Mouse (Mus musculus) cerebellum, postnatal 25 days (tissue): ENCODE data around the gene Megf11.

Source experiments
- DNase-seq, 2 experiments: peaks; one replicate each; pipeline ENCODE4 v3.0.0; 2021; ENCODE audit warnings: mixed read lengths in 2 of 2

Gene Megf11

GRCm38 (mm10) chr9:64567482-64567881 is 182.1 kb downstream of the Megf11 start:
- no peak for DNase-seq

DNA sequence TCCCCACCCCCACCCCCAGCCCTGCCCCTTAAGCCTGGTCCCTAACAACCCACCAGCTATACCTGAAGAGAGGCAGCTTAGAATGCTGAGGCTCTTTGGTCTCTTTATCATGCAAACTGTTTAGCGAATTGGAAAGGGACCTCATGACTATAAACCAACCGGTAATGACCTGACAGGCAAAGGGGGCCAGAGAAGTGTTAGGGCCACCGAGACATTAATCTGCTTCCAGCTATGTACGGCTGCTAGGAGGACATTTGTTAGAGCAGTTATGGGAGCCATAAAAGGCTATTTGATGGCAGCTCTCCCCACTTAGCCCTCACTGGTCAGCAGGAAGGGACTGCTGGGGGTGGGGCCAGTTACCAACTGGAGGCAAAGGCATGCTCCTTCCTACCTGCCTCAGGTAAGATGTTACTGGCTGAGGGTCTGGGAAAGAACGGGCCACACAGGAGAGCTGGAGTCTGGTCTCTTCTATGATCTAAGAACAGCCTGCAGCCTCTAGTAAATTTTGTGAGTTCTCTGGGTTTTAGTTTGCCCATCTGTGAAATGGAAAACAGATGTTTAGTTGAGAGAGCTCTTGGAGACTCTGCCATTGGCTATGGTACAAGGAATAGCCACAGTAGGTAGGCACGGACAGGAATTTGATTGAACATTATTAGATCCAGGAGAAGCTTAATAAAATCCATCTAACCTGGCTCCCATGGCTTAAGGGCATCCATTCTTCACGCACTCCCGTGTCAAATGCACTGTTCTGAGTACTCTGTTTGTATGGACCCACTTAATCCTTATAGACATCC is 183.2 kb downstream of the Megf11 start:
- DNase-seq = no peak

- no peak for DNase-seq
These were observed 185.0 kb downstream of the Megf11 start for GRCm38 (mm10) chr9:64570448-64570847.

DNA sequence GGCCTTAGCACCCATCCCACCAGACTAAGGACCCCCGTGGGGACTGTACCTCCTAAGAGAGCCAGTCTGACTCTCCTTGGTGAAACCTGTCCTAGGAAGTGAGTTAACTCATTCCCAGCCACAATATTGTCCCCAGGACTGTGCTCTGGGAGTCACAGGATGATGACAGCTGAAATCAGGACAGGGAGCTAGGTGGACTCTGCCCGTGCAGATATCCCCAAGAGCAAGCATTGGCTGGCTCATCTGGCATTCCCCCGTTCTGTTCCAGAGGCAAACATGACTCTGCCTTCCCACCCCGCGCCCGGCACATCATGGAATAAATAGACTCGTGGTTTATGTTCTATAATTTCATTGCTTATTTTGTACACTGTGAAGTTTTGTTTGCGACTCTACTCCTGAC is 185.7 kb downstream of the Megf11 start:
- no peak for DNase-seq

DNA sequence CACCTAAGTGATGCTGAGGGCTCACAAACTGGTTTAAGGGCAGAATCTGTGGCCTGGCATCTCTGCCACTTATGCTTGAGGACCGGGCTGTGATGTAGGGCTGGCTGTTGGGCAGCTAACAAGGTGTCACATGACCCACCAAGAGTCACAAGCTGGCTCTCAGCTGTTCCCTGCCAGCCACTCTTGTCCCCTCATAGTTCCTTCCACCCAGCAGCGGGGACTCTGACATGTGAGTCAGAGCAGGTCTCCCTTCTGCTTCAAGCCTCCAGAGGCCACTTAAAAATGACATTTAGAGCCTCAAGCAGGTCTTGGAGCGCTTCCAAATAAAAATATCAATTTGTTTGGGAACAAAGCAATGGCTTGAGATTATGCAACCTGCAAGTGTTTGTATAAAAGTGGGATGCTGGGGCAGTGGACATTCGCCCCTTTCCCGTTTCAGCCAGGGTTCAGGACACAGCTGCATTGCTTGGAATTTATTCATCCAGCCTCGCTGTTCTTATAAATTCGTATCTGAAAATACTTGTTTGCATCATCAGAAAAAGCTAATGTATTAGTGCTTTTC is 187.3 kb downstream of the Megf11 start:
- peak in 1 of 2 experiments; percentile 50 for DNase-seq

DNA sequence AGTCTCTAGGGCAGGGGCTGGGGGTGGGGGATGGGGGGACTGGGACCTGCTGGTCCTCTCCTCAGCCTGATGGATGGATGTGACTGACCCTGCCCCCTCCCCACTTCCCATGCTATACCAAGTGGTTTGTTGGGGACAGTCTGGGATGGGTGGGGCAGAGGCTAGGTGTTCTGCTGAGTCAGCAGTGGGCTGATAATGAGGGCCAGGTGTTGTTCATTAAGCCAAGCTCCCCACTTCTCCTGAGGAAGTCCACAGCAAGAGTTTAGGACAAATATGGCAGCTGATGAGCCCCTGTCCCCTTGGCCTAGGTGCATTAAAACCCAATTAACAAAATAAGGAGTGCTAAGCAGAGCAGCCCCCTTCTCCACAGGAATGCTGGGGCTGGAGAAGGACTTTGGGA is 190.2 kb downstream of the Megf11 start:
- no peak for DNase-seq

GRCm38 (mm10) chr9:64576143-64576878 is 190.9 kb downstream of the Megf11 start:
- DNase-seq = no peak

DNA sequence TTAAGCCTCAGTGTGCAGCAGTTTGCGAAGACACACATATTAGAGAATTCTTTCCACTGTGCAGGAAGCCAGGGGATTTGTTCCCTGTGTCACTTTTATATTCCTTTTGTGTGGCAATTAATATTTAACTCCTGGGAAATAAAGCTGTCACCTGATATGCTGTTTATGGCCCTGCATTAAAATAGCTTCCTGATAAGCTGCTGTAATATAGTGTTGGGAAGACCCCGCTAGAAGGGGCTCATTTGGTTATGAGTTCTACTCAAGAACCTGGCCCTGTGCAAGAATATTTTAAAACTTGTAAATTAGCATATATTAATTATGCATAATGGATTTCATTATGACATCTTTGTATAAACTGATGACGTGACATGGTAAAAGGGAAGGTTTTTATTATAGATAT is 191.7 kb downstream of the Megf11 start:
- DNase-seq = no peak

DNA sequence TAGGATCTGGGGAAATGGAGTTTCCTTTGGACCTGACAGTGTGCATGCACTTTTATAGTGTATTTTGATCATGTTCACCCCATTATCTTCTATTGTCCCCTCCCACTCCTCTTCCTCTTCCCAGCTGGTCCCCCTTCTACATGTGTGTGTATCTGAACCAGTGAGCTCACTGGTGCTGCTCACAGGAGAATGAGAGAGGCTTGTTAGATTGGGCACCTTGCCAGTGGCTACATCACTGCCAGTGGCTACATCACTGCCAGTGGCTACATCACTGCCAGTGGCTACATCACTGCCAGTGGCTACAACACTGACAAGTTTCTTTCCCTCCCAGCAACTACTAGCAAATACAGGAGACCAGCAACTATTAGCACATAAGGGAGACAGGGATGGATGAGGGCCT is 192.6 kb downstream of the Megf11 start:
- peak in 1 of 2 experiments; percentile 58 for DNase-seq

DNA sequence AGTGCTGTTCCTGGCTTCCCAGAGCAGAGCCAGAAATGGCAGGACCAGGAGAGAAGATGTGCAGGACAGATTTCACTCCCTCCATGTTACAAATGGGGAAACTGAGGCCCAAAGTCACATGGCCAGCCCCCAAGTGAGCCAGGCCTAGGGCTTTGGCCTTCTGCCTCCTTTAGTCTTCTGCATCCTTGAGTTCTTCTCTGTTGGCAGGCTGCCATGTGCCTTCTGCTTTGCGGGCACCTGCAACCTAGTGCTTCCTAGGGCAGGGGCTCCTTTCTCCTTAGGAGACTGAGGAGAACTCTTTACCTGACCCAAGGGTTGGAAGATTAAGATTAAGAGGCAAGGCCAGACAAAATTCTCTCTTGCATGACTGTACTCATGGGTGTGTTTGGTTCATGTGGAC is 193.9 kb downstream of the Megf11 start:
- DNase-seq = peak; percentile 55 to 78

- no peak for DNase-seq
These were observed 200.9 kb downstream of the Megf11 start for GRCm38 (mm10) chr9:64586292-64586691.

- peak; percentile 66 to 70 for DNase-seq
These were observed 202.6 kb downstream of the Megf11 start for GRCm38 (mm10) chr9:64587991-64588390.

GRCm38 (mm10) chr9:64590634-64591041 is 205.2 kb downstream of the Megf11 start:
- DNase-seq = peak; percentile 72 to 73

DNA sequence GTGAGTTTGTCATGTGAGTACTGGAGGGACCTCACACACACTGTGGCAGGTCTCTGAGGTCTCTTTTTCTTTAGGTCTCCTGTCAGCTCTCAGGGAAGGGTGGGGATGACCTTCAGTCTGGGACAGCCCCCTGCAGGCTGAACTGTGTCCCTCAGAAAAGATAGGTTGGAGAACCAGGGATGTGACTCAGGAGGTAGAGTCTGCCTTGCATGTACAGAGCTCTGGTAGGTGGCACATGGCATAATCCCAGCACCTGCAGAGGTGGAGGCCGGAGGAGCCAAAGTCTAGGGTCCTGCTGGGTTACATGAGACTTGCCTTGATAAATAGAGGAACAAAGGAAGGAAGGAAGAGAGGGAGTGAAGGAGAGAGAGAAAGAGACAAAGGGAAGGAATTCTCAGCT is 206.0 kb downstream of the Megf11 start:
- DNase-seq = peak; percentile 48 to 56

DNA sequence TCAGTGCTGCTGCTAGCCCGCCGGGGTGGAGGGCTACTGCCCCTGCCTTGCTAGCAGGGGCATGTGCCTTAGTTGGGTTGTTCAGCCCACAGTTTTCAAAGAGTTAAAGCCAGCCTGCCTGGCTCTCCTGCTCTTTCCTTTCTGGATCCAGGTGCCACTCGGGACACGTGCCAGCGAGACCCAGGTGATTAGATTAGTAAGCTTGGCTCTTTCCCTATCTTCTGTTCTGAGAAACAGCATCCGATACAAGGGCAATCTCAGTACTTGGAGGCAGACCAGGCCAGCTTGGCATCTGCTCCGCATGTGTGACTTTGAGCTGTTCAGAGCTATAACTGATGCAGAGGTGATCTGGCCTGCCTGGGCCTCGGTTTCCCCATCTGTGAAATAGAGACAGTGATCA is 209.0 kb downstream of the Megf11 start:
- DNase-seq = peak; percentile 55 to 72

DNA sequence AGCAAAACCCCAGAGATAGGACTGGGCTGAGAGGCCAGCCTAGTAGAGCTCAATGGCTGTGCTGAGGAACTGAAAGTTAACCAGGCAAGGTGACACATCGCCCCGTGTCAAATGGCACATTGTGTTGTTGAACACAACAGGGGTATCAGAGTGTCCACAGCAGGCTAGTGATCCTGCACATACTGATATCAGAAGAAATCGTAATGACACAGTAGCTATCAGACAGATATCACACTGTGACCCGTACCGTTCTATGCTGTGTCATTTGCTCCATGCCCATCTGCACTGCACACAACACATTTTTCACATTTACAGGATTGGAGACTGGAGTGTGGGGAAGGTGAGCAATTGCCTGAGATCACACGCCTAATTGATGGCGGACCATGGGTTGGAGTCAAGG is 213.0 kb downstream of the Megf11 start:
- DNase-seq = no peak

DNA sequence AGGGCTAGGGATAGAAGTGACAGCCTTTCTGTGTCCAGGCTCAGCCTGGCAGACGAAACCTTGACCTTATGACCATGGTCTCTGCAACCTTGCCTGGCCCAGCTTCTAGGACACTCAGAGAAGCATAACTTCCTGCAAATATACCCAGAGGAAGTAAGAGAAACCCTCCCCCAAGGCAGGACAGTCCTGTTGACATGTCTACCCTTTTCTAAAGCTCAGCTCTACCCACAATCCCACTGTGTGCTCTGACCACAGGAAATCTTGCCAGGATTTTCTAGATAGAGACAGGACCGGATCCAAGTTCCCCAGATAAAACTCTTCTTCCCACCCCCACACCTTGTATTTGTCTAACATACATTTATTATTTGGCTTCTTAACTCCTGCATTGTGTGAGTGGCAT is 215.3 kb downstream of the Megf11 start:
- DNase-seq = no peak

DNA sequence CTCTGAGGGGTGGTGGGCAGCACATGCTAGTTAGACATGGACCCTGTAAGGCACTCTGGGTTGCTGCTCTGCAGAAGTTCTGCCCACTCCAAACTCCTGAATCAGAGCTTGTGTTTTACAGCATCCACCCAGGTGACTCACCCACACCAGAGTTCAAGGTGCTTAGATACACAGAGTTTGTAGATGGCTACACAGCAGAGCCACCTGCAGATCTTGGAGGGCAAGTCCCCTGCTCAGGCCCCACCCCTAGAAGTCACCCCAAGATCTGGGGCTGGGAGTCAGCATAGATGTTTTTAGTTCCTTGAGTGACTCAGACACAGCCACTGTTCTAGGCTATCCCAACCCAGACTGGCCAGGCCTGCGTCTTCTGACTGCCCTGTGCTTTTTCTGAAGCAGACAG is 217.5 kb downstream of the Megf11 start:
- no peak for DNase-seq

DNA sequence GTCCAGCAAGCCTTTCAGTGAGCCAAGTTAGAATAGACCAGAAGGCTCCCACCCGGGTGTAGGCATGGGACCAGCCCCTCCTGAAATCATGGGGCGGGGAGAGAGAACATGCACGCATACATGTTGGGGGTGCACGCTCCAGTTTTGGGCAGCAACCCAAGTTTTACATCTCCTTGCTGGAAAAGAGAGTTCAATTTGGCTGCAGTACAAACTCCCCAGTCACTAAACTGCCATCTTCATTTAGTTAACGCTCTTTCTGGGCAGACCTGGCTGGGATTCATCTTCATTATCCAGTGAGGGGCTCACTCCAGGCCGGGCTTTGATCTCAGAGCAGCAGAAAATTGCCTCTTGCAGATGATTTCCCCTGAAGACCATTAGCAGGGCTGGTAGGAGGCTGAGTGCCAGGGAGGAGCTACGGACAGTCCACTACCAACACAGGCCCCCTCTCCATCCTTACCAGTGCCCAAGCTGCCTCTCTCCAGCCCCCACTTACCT is 218.8 kb downstream of the Megf11 start:
- peak; percentile 45 to 54 for DNase-seq

DNA sequence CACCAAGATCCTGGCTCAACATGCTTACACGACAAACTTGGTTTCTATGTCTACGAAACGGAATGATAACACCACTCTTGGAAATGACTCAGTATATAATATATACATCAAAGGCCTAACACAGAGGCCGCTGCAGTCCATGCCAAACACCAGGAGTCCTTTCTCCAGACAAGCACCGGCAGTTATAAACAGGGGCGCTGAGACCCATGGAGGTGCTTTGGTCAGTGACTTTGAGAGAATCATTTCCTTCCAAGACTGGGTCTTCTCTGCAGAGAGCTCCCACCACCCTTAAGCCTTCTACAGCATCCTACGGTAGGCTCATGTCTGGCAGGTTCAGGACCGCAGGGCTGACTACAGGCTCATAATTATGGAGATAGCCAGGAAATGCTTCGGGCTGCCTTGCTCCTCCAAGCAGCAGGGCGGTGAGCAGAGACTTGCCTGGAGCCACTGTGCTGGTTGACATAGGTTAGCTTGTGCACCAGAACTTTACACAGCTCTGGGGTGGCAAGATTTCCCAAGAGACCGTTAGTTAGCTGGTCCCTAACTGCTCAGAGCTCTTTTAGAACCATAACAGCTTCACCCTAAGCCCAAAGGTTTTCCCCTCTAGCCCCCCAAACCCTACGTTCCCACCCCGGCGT is 219.8 kb downstream of the Megf11 start:
- peak in 1 of 2 experiments; percentile 51 for DNase-seq

- peak; percentile 83 to 86 for DNase-seq
These were observed 220.4 kb downstream of the Megf11 start for GRCm38 (mm10) chr9:64605735-64606349.

DNA sequence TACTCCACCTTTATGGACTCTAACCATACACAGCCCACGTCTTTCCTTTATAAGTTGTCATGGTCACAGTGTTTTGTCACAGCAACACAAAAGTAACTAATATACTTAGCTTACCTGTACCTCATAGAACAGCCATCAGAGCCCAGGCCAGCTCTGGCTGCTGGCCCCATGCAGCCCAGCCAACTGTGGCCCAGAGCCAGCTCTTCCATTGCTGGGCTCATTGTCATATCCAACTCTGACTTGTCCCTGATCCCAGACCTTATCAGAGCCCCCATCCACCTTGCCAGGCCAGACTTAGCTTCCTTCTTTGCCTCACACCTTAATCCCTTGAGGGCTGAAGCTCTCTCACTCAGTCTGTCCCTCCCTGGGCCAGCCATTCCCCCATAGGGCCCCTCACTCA is 221.6 kb downstream of the Megf11 start:
- peak; percentile 70 to 80 for DNase-seq

- DNase-seq = peak; percentile 59 to 72
These were observed 224.1 kb downstream of the Megf11 start for GRCm38 (mm10) chr9:64609546-64609945.
